Mouse (Mus musculus) midbrain, embryonic 15.5 days (tissue): Measurements from ENCODE around the gene Pnpo. TPM values are rescaled to one million over a fixed set of nuclear protein-coding genes. Genes with fewer than 3 reads are reported as not detected.

Source experiments
- polyA plus RNA-seq: library from polyadenylated mRNA; unstranded; fragments of >200 nt; fragmentation: Nextera tagmentation; extraction: Ambion mirVana; gene quantifications from 2 replicates; pipeline ENCODE4 v1.2.1, GENCODE M21; 2015

Gene Pnpo
- polyA plus RNA-seq, 1 experiment from 2014 or later, result 28.7 TPM

Other genes starting within 250 kb of the Pnpo start
- 47.2 and 51.1 TPM in 2 replicates for gene Snx11, start 166.4 kb downstream of the Pnpo start, polyA plus RNA-seq
- 70.6 and 76.7 TPM in 2 replicates for gene Cbx1, start 154.9 kb downstream of the Pnpo start, polyA plus RNA-seq
- gene Nfe2l1, start 114.0 kb downstream of the Pnpo start, polyA plus RNA-seq, result 80.9 and 81.2 TPM in 2 replicates
- 19.9 and 20.5 TPM in 2 replicates for gene Copz2, start 94.1 kb downstream of the Pnpo start, polyA plus RNA-seq
- gene Cdk5rap3, start 27.5 kb downstream of the Pnpo start, polyA plus RNA-seq, result 88.2 and 91.7 TPM in 2 replicates
- 0.17 and 0.30 TPM in 2 replicates for gene Prr15l, start 15.9 kb downstream of the Pnpo start, polyA plus RNA-seq
- 16.2 and 17.3 TPM in 2 replicates for gene Sp2, start 39.0 kb upstream of the Pnpo start, polyA plus RNA-seq
- 0.37 TPM in 1 of 2 replicates, not detected in the other for gene Sp6, start 69.4 kb upstream of the Pnpo start, polyA plus RNA-seq
- 15.0 and 16.4 TPM in 2 replicates for gene Scrn2, start 86.0 kb upstream of the Pnpo start, polyA plus RNA-seq
- gene Lrrc46, start 97.4 kb upstream of the Pnpo start, polyA plus RNA-seq, result 3.4 and 3.8 TPM in 2 replicates
- gene Mrpl10, start 97.6 kb upstream of the Pnpo start, polyA plus RNA-seq, result 54.5 and 60.2 TPM in 2 replicates
- gene Osbpl7, start 106.6 kb upstream of the Pnpo start, polyA plus RNA-seq, result 12.8 and 14.1 TPM in 2 replicates
- gene Tbx21, start 171.3 kb upstream of the Pnpo start, polyA plus RNA-seq, result 0.13 and 0.19 TPM in 2 replicates
- gene Tbkbp1, start 207.5 kb upstream of the Pnpo start, polyA plus RNA-seq, result 11.7 and 12.1 TPM in 2 replicates
- gene Kpnb1, start 243.9 kb upstream of the Pnpo start, polyA plus RNA-seq, result 33.8 and 34.6 TPM in 2 replicates